Mouse (Mus musculus) stomach, postnatal 0 days (tissue): ENCODE results near the gene Dpp3.

ENCODE experiments used
- CTCF ChIP-seq: IDR thresholded peaks from 2 replicates; pipeline ENCODE4 v1.5.1; 2016; ENCODE audit warnings: antibody characterized with exemption, low read depth, mild to moderate bottlenecking, moderate library complexity
- EP300 ChIP-seq: optimal IDR thresholded peaks from 2 replicates; pipeline ENCODE3; 2016; ENCODE audit warnings: antibody characterized with exemption

DNA sequence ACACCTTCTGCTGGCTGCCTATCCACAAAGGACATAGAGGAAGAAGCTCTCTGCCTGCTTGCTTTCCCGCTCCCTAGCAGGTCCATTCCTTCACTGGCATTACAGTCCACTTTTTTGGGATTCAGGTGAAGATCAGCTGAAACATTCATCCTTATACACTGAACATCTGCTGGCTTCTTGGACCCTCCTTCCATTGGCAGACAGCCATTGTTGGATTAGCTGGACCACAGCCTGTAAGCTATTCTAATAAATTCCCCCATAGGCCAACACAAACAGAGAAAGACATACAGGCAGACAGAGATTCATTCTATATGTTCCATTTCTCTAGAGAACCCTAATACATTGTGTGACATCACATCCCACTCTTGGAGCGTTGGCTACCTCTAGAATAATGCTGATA, 8.8 kb upstream of the Dpp3 start:
- no peak for TF ChIP-seq CTCF
- no peak for TF ChIP-seq EP300
